Mouse (Mus musculus): ENCODE results near the gene Sertad2.

Gene Sertad2

GRCm38 (mm10) chr11:20646986-20647726, 104.1 kb downstream of the Sertad2 start:
- no peak for DNase-seq

GRCm38 (mm10) chr11:20647902-20648625, 105.0 kb downstream of the Sertad2 start:
- peak; percentile 71 to 81 for DNase-seq

- no peak for DNase-seq
Observed at GRCm38 (mm10) chr11:20649477-20649876, 106.4 kb downstream of the Sertad2 start.

GRCm38 (mm10) chr11:20650006-20650639, 107.1 kb downstream of the Sertad2 start:
- DNase-seq = no peak

- DNase-seq = no peak
Observed at GRCm38 (mm10) chr11:20651166-20651565, 108.1 kb downstream of the Sertad2 start.

GRCm38 (mm10) chr11:20655795-20656710, 113.0 kb downstream of the Sertad2 start:
- peak; percentile 74 to 81 for DNase-seq

- no peak for DNase-seq
Observed at GRCm38 (mm10) chr11:20656711-20657057, 113.6 kb downstream of the Sertad2 start.

- peak; percentile 32 to 49 for DNase-seq
Observed at GRCm38 (mm10) chr11:20659094-20659493, 116.0 kb downstream of the Sertad2 start.

GRCm38 (mm10) chr11:20660111-20661097, 117.4 kb downstream of the Sertad2 start:
- DNase-seq = no peak

GRCm38 (mm10) chr11:20661652-20662051, 118.6 kb downstream of the Sertad2 start:
- DNase-seq = peak; percentile 60 to 70

- no peak for DNase-seq
Observed at GRCm38 (mm10) chr11:20662811-20663210, 119.8 kb downstream of the Sertad2 start.

GRCm38 (mm10) chr11:20663580-20664198, 120.6 kb downstream of the Sertad2 start:
- DNase-seq = no peak

- no peak for DNase-seq
Observed at GRCm38 (mm10) chr11:20664878-20665277, 121.8 kb downstream of the Sertad2 start.

GRCm38 (mm10) chr11:20671789-20672392, 128.8 kb downstream of the Sertad2 start:
- peak; percentile 31 to 43 for DNase-seq

GRCm38 (mm10) chr11:20672513-20672912, 129.5 kb downstream of the Sertad2 start:
- no peak for DNase-seq

- no peak for DNase-seq
Observed at GRCm38 (mm10) chr11:20679396-20679795, 136.3 kb downstream of the Sertad2 start.

GRCm38 (mm10) chr11:20680781-20681180, 137.7 kb downstream of the Sertad2 start:
- DNase-seq = no peak

- no peak for DNase-seq
Observed at GRCm38 (mm10) chr11:20681679-20682078, 138.6 kb downstream of the Sertad2 start.

- peak; percentile 72 to 77 for DNase-seq
Observed at GRCm38 (mm10) chr11:20691000-20691399, 147.9 kb downstream of the Sertad2 start.
